Mouse (Mus musculus): ENCODE measurements at regions not wholly inside any gene's neighbourhood (a gene's known extent, or its start where the extent isn't known, plus 50 kb on each side); places are given as distances from the start of the nearest gene placed in this dataset.
"Not testable (repeated sequence)": the region's sequence is repeated elsewhere in the genome, so short reads cannot be mapped to it uniquely, and the experiment has no call there.

DNA sequence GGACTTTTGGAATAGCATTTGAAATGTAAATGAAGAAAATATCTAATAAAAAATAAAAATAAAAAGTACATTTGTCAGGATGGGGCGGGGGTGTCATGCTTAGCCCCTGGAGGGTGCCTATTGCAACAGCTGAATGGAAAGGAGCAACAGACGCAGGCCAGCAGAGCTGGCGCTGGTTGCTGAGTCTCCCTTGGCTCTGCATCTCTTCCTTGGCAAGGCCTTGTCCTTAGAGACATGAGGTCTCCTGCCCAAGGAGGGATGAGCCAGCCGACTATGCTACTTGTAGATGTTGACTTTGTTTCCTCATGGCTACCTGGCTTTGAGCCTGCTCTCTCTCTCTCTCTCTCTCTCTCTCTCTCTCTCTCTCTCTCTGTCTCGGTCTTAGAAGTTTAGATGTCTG lies 166.4 kb downstream of the Opa1 start:
- DNase-seq (ENCODE audit: low spot score): no peak

DNA sequence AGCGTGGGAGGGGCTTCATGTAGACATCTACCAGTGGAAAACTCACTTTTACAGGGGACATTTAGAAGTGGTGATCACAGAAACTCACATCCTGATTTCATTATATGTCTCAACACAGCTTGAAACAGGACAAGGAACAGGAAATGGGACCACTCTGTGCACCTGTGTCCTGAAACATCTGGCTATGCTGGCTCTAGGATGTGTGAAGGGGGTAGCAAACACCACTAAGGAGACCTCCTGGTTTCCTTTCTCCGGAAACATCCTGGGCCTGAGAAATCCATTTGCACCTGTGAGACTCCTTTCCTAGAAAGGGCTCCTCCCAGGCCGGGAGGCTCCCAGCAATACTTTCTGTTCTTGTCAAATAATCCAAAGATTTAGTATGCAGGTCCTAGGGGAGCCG lies 167.1 kb downstream of the Opa1 start:
- no peak for DNase-seq (ENCODE audit: low spot score)

DNA sequence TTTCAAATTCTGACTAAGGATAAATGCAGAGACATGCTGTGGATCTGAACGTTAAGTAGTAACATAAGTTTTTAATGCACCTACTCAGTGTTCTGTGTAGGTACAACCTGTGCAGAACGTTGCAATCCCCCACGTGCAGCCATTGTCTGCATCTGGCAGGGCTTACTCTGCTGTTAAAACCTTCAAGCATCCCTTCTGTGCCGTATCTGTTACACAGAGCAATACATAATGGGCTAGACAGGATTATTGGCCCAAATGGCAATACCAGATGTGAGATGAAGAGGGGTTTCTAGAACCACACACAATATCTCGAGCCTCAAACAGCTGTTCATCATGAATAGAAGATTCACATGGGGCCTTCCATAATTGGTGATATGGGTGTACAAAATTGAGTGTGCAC lies 170.0 kb downstream of the Opa1 start:
- DNase-seq (ENCODE audit: low spot score): no peak

DNA sequence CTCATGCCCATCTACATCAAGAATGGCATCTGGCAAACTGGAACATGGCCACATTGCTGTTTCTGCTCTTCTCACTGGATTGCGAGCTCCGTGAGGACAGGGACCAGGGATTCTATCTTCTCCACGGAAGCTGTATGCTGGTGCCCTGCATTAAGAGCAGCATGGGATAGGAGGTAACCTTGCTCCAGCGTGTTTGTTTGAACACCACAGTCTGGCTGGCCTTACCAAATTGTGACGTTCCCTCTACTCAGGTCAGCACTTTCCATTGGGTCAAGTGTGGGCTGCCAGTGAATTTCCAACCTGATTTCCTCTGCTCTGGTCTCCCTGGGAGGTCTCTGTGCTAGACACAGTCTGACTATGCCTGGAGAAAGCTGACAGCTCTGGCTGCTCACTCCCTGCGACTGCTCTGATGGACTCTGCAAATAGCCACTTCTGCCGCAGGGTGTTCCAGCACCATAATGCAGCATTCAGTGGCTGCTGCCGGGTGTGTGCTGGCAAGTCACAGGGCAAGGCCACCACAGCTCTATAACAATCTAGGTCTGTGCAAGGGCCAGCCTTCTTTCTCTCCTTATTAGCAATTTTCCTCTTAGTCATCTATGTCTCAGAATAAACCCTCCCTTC lies 175.6 kb downstream of the Opa1 start:
- no peak for DNase-seq (ENCODE audit: low spot score)

DNA sequence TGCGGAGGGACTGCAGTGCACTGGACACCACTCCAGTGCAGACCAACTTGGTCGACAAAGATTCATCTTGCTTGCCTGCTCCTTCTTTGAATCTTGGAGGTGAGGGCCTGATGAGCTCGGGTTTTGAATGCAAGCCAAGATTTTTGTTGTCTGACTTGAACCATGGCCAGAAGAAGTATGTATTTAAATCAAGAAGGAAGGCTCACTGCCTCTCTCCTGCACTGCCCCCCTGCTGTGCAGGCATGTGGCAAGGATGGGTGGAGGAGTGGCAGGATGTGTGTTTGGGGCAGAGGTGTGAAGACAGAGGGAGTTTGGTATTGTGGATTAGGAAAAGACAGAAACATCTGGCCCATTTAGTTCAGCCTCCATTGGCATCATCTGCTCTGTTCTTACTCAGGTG lies 179.1 kb downstream of the Opa1 start:
- no peak for DNase-seq (ENCODE audit: low spot score)

DNA sequence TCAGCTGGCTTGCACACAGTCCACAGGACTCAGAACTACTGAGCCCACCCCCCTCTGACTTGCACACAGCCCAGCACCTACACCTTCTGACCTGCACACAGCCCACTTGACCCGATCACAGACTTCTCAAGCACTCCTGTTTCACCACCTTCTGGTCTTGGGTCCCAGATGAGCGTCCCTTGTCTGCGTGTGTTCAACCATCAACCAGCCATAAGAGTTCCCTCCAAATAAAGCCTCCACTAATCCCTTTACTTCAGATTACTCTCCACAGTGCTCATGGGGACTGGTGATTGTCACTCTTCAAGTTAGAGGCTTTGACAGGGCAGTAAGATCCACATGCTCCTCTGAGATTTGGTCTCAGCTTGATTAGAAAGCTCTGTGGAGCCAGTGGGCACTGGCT lies 180.3 kb downstream of the Opa1 start:
- DNase-seq (ENCODE audit: low spot score): no peak

DNA sequence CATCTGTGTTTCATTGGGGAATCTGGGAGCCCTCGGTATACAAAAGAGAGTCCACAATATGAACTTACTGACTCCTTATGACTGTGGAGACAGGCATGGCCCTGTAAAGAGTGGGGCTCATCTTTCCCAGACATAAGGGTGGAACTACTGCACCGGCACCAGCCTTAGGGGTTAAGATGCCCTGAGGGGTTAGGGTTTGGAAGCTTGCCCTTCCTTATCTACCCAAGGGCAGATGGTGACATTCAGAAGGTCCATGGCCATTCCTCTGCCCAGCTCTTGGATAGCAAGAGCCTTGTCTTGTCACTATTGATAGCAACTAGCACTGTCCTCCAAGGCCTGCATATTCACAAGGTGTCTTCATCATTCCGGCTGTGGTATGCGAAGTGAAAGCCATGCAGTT lies 181.5 kb downstream of the Opa1 start:
- no peak for DNase-seq (ENCODE audit: low spot score)

DNA sequence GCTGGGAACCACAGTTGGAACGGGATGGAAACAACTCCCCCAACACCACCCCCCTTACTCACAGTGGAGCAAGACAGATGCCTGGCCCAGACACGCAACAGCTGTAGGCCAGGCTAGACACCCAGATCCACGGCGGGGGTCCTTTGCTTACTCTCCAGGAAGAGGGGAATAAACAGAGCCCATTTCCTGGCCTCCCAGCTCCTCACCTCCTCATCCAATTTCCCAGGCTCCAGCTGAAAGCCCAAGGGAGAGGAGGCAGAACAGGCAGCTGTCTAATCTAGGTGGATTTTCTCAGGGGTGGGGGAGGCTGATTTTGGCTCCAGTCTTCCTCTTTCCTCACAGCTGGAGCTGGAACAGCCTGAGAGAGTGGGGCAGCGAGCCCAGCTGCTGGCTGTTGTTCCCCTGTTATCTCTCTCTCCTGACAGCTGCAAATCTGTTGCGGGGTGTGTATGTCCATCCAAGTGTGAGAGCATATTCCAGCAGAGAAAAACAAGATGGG lies 182.7 kb downstream of the Opa1 start:
- no peak for DNase-seq (ENCODE audit: low spot score)

DNA sequence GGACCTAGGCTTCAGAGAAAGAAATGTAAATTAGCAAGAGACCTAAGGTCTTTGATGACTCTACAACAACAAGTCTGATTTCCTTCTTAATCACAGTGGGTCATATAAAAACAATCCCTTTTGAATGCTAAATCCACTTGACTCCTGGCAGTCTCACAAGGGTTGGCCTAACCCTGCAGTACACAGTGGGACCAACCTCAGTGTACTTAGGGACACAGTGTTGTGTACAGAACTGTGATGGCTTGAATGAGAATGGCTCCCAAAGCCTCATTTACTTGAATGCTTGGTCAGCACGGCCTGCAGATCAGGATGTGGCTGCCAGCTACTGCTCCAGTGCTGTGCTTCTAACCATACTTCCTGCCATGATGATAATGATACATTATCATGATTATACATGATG lies 185.2 kb downstream of the Opa1 start:
- DNase-seq (ENCODE audit: low spot score): no peak

DNA sequence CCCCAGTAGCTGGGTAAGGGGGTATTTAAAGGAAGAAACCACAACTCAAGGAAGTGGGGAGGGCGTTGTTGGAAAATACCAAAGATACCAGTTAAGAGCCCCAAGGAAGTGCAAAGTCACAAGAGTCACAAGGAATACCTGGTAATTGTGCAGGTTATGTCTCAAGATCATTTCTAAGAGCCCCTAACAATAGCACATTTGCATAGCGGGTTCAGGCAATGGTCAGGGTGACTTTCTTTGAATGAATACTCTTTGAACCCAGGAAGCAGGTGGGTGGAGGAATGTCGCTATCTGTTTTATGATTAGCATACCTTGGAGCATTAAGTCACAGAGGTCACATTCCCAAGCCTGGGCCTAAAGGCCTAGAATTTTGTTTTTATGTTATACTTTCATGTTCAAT lies 186.7 kb downstream of the Opa1 start:
- DNase-seq (ENCODE audit: low spot score): not testable (repeated sequence)

DNA sequence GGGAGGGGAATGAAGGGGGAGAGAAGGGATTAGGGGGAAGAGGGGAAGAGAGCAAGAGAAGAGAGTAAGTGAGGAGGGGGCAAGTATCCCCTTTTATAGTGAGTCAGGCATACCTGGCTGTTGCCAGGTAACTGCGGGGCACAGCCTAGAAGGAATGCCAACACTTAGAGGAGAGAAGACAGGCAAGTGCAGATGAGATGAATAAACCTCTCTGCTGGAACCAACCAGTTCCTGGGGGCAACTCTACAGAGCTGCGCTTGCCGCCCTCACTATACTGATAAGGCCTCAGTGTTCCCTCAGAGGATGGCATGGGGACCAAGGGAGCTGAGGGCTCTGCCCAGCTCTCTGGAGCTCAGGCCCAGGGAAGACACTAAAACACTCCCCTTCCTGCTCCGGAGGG lies 192.2 kb downstream of the Opa1 start:
- no peak for DNase-seq (ENCODE audit: low spot score)

DNA sequence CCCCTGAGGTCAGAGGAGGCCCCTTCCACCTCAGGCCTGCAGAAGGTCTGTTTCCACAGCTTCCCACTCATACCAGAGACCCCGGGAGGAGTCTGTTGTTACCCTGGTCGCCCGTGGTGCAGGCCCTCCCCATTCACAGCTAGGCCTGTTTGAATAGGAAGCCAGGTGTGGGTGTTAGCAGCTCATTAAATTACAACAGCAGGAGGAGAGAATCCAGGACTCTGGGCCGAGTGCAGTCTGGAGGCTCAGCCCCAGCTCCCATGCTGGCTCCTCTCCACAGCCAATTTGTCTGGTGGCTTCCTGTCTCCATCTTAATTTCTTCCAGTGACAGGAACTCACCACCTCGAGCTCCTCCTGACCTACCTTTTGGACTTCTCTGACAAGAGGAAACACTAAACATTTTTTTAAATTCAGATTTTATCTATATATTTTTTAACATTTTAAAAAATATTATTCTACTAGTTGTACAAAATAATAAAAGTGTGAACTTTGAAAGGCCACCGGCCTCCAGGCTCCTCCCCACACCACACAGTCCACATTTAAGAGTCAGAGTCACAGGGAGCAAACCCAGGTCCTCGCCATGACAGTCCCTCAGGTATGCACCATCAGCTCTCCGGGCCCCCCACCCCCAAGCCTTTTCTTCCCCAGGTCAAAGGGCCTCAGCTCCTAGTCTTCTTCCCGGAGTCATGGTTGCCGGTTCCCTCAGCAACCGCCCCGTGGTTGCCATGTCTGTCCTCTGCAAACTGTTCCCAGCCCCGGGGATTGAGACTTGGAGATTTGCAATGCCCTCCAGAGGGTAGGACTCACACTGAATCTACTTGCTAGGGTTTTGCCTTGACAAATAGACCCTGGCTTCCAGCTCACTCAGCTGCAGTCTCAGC lies 192.8 kb downstream of the Opa1 start:
- DNase-seq (ENCODE audit: low spot score): no peak

DNA sequence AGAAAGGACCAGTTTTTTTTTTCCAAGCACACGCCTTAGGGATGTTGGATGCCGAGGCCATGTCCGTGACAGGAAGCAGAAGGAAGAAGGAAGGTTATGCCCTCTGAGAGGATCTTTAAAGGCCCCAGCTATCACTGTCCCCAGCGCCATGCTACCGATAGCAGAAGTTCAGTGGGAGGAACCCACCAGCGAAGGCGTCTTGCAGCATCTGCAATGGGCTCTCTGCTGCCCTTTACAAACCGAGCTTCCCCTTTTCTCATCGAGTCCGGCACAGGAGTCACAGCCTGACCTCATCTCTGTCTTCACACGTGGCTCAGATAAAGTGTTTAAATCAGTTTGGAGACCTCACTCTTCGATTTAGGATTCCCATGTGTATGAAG lies 193.5 kb downstream of the Opa1 start:
- DNase-seq (ENCODE audit: low spot score): no peak

DNA sequence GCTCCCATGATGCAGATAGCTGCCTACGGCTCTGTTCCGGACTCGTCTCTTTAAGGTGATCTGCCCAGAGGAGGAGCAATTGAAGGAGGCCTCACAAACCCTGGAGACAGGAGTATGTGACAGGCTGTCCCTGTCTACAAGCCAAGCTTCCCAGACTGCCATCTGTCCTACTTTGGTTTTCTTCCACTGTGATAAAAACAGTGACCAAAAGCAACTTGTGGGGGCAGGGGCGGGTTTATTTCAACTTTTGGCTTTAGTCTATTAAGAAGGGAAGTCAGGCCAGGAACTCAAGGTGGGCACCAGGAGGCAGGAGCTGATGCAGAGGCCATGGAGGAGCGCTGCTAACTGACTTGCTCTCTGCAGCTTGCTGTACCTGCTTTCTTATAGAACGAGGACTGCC lies 193.9 kb downstream of the Opa1 start:
- DNase-seq (ENCODE audit: low spot score): no peak

DNA sequence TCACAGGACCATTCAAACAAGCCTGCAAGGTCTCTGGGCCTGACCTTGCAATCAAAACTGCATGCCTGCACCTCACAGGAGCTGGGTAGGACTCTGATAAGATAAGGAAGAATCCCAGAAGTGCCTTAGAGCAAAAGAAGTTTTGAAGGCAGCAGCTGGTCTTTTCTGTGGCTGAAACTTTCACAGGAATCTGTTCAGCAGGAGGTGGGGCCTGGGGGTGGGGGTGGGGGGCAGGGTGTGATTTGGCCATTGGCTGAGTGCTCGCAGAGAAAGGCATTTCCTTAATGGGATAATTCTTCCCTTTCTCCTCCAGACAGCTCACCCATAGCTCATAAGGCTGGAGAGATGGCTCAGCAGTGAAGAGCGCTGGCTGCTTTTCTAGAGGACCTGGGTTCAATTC lies 195.8 kb downstream of the Opa1 start:
- no peak for DNase-seq (ENCODE audit: low spot score)

DNA sequence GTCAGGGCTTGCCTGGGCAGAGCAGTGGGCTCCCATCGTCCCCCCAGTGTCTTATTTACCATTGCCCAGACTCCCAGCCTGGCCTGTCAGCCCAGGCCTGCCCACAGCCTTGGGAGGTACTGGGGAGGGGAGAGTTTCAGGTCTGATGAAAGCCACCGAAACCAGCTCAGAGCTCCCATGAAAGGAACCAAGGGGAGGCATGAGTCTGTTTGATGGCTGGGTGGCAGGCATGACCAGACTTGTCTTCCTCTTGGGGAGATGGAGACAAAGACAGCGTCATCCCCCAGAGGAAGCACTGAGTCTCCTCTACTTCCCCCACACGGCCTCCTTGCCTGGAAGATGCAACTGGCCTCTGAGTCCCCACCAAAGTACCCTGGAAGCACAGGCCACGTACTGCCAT lies 196.7 kb downstream of the Opa1 start:
- DNase-seq (ENCODE audit: low spot score): no peak

DNA sequence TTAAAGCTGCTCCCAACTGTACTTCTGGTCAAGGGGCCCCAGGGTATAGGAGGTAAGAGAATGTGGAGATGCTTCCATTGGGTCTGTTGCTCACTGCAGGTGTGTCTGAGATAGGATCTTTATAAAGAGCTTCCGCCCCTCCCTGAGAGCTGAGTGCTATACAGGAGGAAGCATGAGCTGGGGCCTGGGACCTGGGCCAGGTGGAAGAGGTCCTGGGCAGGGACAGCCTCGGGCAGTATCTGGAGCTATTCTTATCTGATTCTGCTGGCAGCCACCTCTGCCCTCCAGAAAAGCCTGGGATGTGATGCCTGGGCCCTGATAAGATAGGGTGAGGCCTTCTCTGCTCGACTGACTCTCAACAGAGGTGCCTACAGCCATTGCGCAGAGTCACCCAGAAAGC lies 203.3 kb downstream of the Opa1 start:
- DNase-seq (ENCODE audit: low spot score): no peak

DNA sequence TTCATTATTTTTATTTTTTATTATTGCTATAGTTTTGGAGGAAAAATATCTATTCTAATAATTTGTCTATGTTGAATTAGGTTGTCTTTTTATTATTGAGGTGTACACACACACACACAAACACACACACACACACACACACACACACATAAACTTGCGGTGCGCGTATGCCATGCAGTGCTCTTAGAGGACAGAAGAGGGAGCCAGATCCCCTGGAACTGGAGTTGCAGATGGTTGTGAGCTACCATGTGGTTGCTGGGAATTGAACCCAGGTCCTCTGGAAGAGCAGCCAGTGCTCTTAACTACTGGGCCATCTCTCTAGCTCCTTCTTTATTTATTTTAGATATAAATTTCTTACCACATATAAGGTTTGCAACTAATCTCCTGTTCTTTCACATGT lies 206.0 kb downstream of the Opa1 start:
- no peak for DNase-seq (ENCODE audit: low spot score)

DNA sequence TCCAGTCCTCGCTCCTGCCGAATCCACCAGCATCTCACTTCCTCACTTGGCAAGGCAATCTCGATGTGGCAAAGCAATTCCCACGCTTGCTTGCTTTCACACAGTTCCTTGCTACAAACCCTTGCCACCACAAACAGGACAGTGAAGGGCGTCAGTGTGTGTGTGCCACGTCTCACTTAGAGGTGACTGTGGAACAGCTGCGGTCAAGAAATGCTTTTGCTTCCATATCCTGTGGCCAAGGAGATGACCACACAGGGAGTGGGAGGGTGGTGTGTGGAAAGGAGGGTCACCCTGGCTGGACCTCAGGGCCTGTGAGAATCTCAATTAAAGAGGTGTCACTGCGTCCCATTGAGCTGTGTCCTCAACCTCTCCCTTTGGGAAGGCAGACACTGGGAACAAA lies 207.4 kb downstream of the Opa1 start:
- DNase-seq (ENCODE audit: low spot score): no peak

DNA sequence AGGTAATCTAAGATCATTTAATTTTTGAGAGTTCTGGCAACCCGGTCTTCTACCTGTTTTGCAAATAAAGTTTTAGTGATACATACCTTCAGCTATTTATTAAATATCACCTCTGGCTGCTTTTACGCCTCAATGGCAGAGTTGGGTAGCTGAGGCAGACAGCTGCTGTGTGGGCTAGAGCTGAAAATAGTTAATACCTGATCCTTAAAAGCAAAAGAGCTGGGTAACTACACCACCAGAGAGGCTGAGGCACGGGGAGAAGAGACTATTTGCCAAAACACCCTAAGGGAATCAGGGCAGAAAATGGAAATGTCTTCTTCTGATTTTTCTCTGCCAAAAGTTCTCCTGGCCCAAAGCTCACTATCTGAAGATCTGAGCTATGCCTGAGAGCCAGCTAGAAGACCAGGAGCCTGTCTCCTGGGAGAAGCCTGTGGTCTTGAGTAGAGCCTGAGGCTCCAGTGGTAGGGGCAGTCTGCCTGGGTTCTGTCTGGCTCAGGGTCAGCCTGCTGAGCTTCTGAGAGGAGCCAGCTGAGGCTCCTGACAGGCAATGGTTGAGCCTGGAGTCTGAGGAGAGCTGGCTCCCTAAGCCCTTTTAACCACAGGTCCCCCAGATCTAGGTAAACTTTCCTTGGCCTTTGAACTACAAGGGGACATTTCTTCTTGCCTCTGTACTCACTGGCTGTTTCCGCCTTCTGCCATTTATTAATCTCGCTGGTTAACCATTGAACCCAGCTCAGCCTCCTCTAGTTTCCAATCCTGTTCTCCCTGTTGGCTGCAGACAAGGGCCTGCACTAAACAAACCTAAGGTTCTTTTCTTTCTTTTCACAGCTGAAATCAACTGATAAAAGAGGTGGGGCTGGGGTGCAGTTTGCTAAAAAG lies 208.7 kb downstream of the Opa1 start:
- DNase-seq (ENCODE audit: low spot score): no peak

DNA sequence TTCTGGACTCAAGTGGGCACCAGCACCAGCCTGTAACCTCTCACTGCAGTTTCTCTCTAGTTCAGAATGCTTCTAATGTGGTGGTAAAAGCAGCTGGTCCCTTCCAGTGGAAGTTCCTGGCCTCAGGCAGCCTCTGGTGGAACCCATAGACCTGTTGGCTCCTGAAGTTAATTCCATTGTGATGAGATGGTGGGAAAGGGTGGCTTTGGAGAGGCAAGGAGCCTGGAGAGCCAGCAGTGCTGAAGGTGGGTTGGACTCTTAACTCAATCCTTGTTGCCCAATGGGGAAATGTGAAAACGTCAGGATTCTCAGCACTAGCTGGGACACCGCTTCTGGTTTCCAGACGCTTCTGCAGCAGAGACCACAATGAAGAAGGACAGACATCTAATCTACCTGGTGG lies 210.9 kb downstream of the Opa1 start:
- DNase-seq (ENCODE audit: low spot score): no peak

DNA sequence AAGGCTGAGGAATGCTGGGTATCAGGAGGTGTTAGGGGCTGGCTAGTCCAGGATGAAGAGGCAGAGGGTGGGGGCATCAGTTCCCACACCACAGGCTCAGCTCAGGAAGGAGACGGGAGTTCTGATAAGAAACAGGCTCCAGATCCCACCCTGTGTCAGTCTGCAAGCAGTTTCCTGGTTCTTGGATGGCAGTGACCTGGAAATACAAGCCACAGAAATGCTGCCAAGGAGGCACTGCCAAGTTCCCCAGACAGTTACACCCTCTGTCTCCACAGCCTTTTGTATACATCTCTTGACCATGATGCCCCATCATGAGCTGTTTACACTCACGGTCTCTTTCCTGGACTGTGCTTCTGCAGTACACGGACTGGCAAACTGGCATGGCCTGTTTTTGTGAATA lies 220.1 kb downstream of the Opa1 start:
- DNase-seq (ENCODE audit: low spot score): no peak

DNA sequence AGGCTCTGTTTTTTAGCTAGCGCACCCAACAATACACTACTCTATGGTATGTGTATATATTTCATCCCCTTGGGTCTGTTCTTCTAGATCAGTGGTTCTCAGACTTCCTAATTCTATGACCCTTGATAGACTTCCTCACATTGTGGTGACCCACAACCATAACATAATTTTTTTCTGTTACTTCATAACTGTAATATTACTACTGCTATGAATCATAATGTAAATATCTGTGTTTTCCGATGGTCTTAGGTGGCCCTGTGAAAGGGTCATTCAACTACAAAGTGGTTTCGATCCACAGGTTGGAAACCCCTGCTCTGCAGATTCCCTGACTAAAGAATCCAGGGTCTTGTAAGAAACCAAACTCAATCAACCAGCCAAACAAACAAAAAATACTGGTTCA lies 220.8 kb downstream of the Opa1 start:
- DNase-seq (ENCODE audit: low spot score): no peak
